Mouse (Mus musculus) ES-Bruce4 (cell line): ENCODE measurements around the gene Grk3. TPM values are rescaled to one million over a fixed set of nuclear protein-coding genes. Genes with fewer than 3 reads are reported as not detected.

Experiments
- H3K27ac ChIP-seq: 2 replicates; pipeline ENCODE4 v1.5.1; 2012; ENCODE audit warnings: low read length, inconsistent platforms; ENCODE audit not compliant: insufficient read depth
- H3K27me3 ChIP-seq: 2 replicates; pipeline ENCODE4 v1.6.1; 2012; ENCODE audit warnings: mild to moderate bottlenecking, low read length, inconsistent platforms; ENCODE audit not compliant: control insufficient read depth, poor library complexity, insufficient read depth, severe bottlenecking
- H3K36me3 ChIP-seq: 2 replicates; pipeline ENCODE4 v1.6.1; 2012; ENCODE audit warnings: inconsistent platforms, mild to moderate bottlenecking, low read length, moderate library complexity; ENCODE audit not compliant: control insufficient read depth, poor library complexity, insufficient read depth, severe bottlenecking
- H3K4me1 ChIP-seq: one replicate; pipeline ENCODE4 v1.8.1; 2011; ENCODE audit warnings: low read length; ENCODE audit not compliant: control insufficient read depth, insufficient read depth
- H3K4me3 ChIP-seq: 2 replicates; pipeline ENCODE4 v1.5.1; 2011; ENCODE audit warnings: low read depth, mild to moderate bottlenecking, low read length
- H3K9ac ChIP-seq: 2 replicates; pipeline ENCODE4 v1.6.1; 2012; ENCODE audit warnings: low read depth, mild to moderate bottlenecking, inconsistent platforms; ENCODE audit not compliant: poor library complexity, severe bottlenecking
- H3K9me3 ChIP-seq: replicated peaks from 2 replicates; pipeline ENCODE4 v1.6.1; 2012; ENCODE audit warnings: mild to moderate bottlenecking, low read length, inconsistent platforms; ENCODE audit not compliant: control insufficient read depth, poor library complexity, insufficient read depth, severe bottlenecking
- CTCF ChIP-seq: IDR thresholded peaks from one replicate; pipeline ENCODE4 v1.8.1; 2011; ENCODE audit warnings: low read depth, low read length
- EP300 ChIP-seq: IDR thresholded peaks from 2 replicates; pipeline ENCODE4 v1.6.1; 2011; ENCODE audit warnings: low read depth, low read length; ENCODE audit not compliant: insufficient read depth
- POLR2A ChIP-seq: IDR thresholded peaks from one replicate; pipeline ENCODE4 v1.8.1; 2011; ENCODE audit warnings: low read length; ENCODE audit not compliant: insufficient read depth
- polyA plus RNA-seq: library from polyadenylated mRNA; stranded (reverse); fragments of >200 nt; gene quantifications from 2 replicates; pipeline ENCODE4 v1.2.4, GENCODE M21; 2011; ENCODE audit warnings: low read depth; ENCODE audit not compliant: missing spikeins, insufficient read depth, insufficient read length

The Grk3 gene
- polyA plus RNA-seq, 1 experiment = 5.3 TPM

DNA sequence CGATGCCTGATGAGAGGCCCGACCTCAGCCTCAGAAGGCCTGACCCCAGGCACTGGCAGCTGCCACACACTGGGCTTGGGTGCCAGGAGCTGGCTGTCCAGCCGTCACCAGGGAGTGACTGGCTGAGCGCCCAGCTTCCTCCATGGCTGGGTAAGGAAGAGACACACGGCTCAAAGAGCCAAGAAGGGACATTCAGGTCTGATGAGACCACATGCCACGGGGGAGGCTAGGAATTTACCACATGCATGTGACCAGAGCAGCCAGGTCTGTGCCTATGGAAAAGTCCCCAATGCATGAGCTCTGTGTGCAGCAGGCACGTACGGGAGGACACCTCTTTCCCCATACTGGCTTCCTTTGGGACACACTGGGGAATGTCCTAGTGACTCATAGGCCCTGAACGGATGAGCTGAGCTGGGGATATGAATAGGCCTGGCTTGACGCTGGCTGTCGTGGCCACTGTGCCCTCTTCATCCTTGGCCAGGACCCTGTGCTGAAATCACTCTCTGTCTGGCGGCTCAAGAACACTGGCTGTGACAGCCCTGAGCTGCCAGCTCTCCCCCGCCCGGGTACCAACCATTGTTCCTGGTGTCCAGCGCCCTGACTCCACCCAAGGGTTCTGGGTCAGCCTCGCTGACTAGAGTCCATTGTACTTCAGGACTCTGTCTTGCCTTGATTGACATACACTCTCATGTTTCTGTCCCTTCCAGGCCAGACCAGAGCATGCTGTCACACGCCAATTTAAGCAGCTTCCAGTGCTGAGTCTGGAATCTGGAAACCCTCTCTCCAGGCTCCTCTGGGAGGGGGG is 128.7 kb downstream of the Grk3 start:
- no peaks in the 10 kb centered on the region for H3K9me3 ChIP-seq
- TF ChIP-seq CTCF = no peak
- no peak for TF ChIP-seq POLR2A
- no peak for TF ChIP-seq EP300
- no peak overlapping the region for H3K4me3 ChIP-seq
- no peak overlapping the region for H3K27ac ChIP-seq
- H3K27me3 ChIP-seq = no peaks in the 10 kb centered on the region
- no peaks in the 10 kb centered on the region for H3K4me1 ChIP-seq
- H3K9ac ChIP-seq = no peak overlapping the region
- no peaks in the 10 kb centered on the region for H3K36me3 ChIP-seq

GRCm38 (mm10) chr5:112877391-112878115 is 138.0 kb downstream of the Grk3 start:
- no peaks in the 10 kb centered on the region for H3K27me3 ChIP-seq
- H3K9me3 ChIP-seq = no peaks in the 10 kb centered on the region
- no peak overlapping the region for H3K4me3 ChIP-seq
- H3K36me3 ChIP-seq = no peaks in the 10 kb centered on the region
- TF ChIP-seq POLR2A = no peak
- no peak overlapping the region for H3K9ac ChIP-seq
- no peak overlapping the region for H3K27ac ChIP-seq
- H3K4me1 ChIP-seq = no peaks in the 10 kb centered on the region

- no peaks in the 10 kb centered on the region for H3K27me3 ChIP-seq
- TF ChIP-seq EP300 (no peak), CTCF (peak; percentile 56), POLR2A (no peak)
- H3K4me1 ChIP-seq = no peaks in the 10 kb centered on the region
Measured at GRCm38 (mm10) chr5:112876846-112877390, 138.7 kb downstream of the Grk3 start.

GRCm38 (mm10) chr5:112872999-112873398 is 142.6 kb downstream of the Grk3 start:
- no peaks in the 10 kb centered on the region for H3K27me3 ChIP-seq
- no peaks in the 10 kb centered on the region for H3K4me1 ChIP-seq
- TF ChIP-seq CTCF (no peak), EP300 (no peak), POLR2A (no peak)
- H3K9me3 ChIP-seq = no peaks in the 10 kb centered on the region
- no peak overlapping the region for H3K4me3 ChIP-seq
- H3K36me3 ChIP-seq = no peaks in the 10 kb centered on the region
- no peak overlapping the region for H3K9ac ChIP-seq
- no peak overlapping the region for H3K27ac ChIP-seq

More at GRCm38 (mm10) chr5:112876846-112877390, 138.7 kb downstream of the Grk3 start:
- no peak overlapping the region for H3K4me3 ChIP-seq
- H3K27ac ChIP-seq = no peak overlapping the region
- H3K9me3 ChIP-seq = no peaks in the 10 kb centered on the region
- no peaks in the 10 kb centered on the region for H3K36me3 ChIP-seq
- H3K9ac ChIP-seq = no peak overlapping the region

DNA sequence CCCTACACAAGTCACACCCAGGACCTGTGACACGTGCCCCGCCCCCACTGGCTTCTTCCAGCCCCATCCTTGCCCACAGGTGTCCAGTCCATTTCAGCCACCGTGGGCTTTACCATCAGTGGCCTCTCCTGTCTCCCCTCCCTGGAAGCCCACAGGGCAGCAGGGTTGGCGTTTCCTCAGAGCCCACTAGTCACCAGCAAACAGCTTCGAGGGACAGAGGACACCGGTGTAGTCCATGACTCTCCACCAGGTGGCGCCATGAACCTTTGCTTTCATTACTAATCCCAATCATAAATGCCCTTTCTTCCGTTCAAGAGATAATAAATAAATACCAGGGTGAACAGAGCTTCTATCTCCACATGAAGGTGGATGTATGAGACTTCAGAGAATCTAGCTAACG is 144.9 kb downstream of the Grk3 start:
- Histone ChIP-seq H3K4me1 (no peaks in the 10 kb centered on the region), H3K4me3 (no peak overlapping the region), H3K36me3 (no peaks in the 10 kb centered on the region), H3K9ac (no peak overlapping the region), H3K27ac (no peak overlapping the region), H3K9me3 (no peaks in the 10 kb centered on the region), H3K27me3 (no peaks in the 10 kb centered on the region)
- TF ChIP-seq CTCF (peak; percentile 70), POLR2A (no peak)

GRCm38 (mm10) chr5:112868620-112869019 is 147.0 kb downstream of the Grk3 start:
- Histone ChIP-seq H3K27ac (no peak overlapping the region), H3K4me1 (no peaks in the 10 kb centered on the region), H3K9me3 (no peaks in the 10 kb centered on the region), H3K4me3 (no peak overlapping the region), H3K36me3 (no peaks in the 10 kb centered on the region), H3K27me3 (no peaks in the 10 kb centered on the region), H3K9ac (no peak overlapping the region)
- TF ChIP-seq CTCF (no peak), EP300 (no peak), POLR2A (no peak)
